Mouse (Mus musculus): ENCODE measurements at regions not wholly inside any gene's neighbourhood (a gene's known extent, or its start where the extent isn't known, plus 50 kb on each side); places are given as distances from the start of the nearest gene placed in this dataset.

GRCm38 (mm10) chr1:83636051-83636450 lies 228.1 kb upstream of the Sphkap start:
- 63% methylated on average over 3 of the region's 3 CpGs for WGBS
- no peak overlapping the region for H3K9ac ChIP-seq (ENCODE audit: low read depth, low read length)
- no peak overlapping the region for H3K4me2 ChIP-seq (replicated peaks; ENCODE audit: low read depth)
- H3K9me3 ChIP-seq (ENCODE audit: control insufficient read depth), result no peaks in the 10 kb centered on the region
- no peaks in the 10 kb centered on the region for H3K36me3 ChIP-seq (ENCODE audit: control insufficient read depth, insufficient read depth)
- no peak overlapping the region for H3K27ac ChIP-seq (ENCODE audit: low read depth, low read length)
- no peaks in the 10 kb centered on the region for H3K27me3 ChIP-seq (replicated peaks; ENCODE audit: control insufficient read depth, insufficient read depth, low read length)
- no peaks in the 10 kb centered on the region for H3K4me1 ChIP-seq (replicated peaks; ENCODE audit: control insufficient read depth, insufficient read depth, low read length)
- H3K4me3 ChIP-seq (ENCODE audit: low read depth, low read length), result no peak overlapping the region
- no peak for ATAC-seq
- TF ChIP-seq CTCF (IDR thresholded peaks at IDR 0.05; ENCODE audit: low read depth), result no peak

- no peaks in the 10 kb centered on the region for H3K27me3 ChIP-seq (replicated peaks; ENCODE audit: control insufficient read depth, insufficient read depth, low read length)
- H3K27ac ChIP-seq (ENCODE audit: low read depth, low read length), result no peak overlapping the region
- TF ChIP-seq CTCF (IDR thresholded peaks at IDR 0.05; ENCODE audit: low read depth), result no peak
- H3K9me3 ChIP-seq (ENCODE audit: control insufficient read depth), result no peaks in the 10 kb centered on the region
- ATAC-seq, result no peak
- 49% methylated on average over 4 of the region's 4 CpGs for WGBS
- H3K4me2 ChIP-seq (replicated peaks; ENCODE audit: low read depth), result no peak overlapping the region
- H3K4me1 ChIP-seq (replicated peaks; ENCODE audit: control insufficient read depth, insufficient read depth, low read length), result no peaks in the 10 kb centered on the region
- H3K4me3 ChIP-seq (ENCODE audit: low read depth, low read length), result no peak overlapping the region
- H3K9ac ChIP-seq (ENCODE audit: low read depth, low read length), result no peak overlapping the region
- no peaks in the 10 kb centered on the region for H3K36me3 ChIP-seq (ENCODE audit: control insufficient read depth, insufficient read depth)
These were observed 223.8 kb upstream of the Sphkap start for GRCm38 (mm10) chr1:83631798-83632197.

- H3K9me3 ChIP-seq (ENCODE audit: control insufficient read depth), result no peaks in the 10 kb centered on the region
- no peak for ATAC-seq
- TF ChIP-seq CTCF (IDR thresholded peaks at IDR 0.05; ENCODE audit: low read depth), result no peak
- WGBS, result 72% methylated on average over 7 of the region's 7 CpGs
- H3K36me3 ChIP-seq (ENCODE audit: control insufficient read depth, insufficient read depth), result no peaks in the 10 kb centered on the region
- H3K4me2 ChIP-seq (replicated peaks; ENCODE audit: low read depth), result no peak overlapping the region
- H3K27ac ChIP-seq (ENCODE audit: low read depth, low read length), result no peak overlapping the region
- no peak overlapping the region for H3K4me3 ChIP-seq (ENCODE audit: low read depth, low read length)
- H3K27me3 ChIP-seq (replicated peaks; ENCODE audit: control insufficient read depth, insufficient read depth, low read length), result no peaks in the 10 kb centered on the region
- H3K9ac ChIP-seq (ENCODE audit: low read depth, low read length), result no peak overlapping the region
- no peaks in the 10 kb centered on the region for H3K4me1 ChIP-seq (replicated peaks; ENCODE audit: control insufficient read depth, insufficient read depth, low read length)
These were observed 223.4 kb upstream of the Sphkap start for GRCm38 (mm10) chr1:83631394-83631793.

GRCm38 (mm10) chr1:83587258-83587657 lies 179.3 kb upstream of the Sphkap start:
- no peak for ATAC-seq
- WGBS, result 86% methylated on average over 1 of the region's 1 CpGs
- Histone ChIP-seq H3K4me1 (replicated peaks; ENCODE audit: control insufficient read depth, insufficient read depth, low read length) (no peaks in the 10 kb centered on the region), H3K9me3 (ENCODE audit: control insufficient read depth) (no peaks in the 10 kb centered on the region), H3K36me3 (ENCODE audit: control insufficient read depth, insufficient read depth) (no peaks in the 10 kb centered on the region), H3K27ac (ENCODE audit: low read depth, low read length) (no peak overlapping the region), H3K4me3 (ENCODE audit: low read depth, low read length) (no peak overlapping the region), H3K27me3 (replicated peaks; ENCODE audit: control insufficient read depth, insufficient read depth, low read length) (no peaks in the 10 kb centered on the region), H3K9ac (ENCODE audit: low read depth, low read length) (no peak overlapping the region), H3K4me2 (replicated peaks; ENCODE audit: low read depth) (no peak overlapping the region)
- TF ChIP-seq CTCF (IDR thresholded peaks at IDR 0.05; ENCODE audit: low read depth), result no peak

- TF ChIP-seq CTCF (IDR thresholded peaks at IDR 0.05; ENCODE audit: low read depth), result no peak
- no peaks in the 10 kb centered on the region for H3K36me3 ChIP-seq (ENCODE audit: control insufficient read depth, insufficient read depth)
These were observed 175.0 kb upstream of the Sphkap start for GRCm38 (mm10) chr1:83583041-83583440.

GRCm38 (mm10) chr1:83569991-83570390 lies 162.0 kb upstream of the Sphkap start:
- Histone ChIP-seq H3K36me3 (ENCODE audit: control insufficient read depth, insufficient read depth) (no peaks in the 10 kb centered on the region), H3K4me2 (replicated peaks; ENCODE audit: low read depth) (no peak overlapping the region), H3K9ac (ENCODE audit: low read depth, low read length) (no peak overlapping the region), H3K27ac (ENCODE audit: low read depth, low read length) (no peak overlapping the region), H3K9me3 (ENCODE audit: control insufficient read depth) (no peaks in the 10 kb centered on the region), H3K4me3 (ENCODE audit: low read depth, low read length) (no peak overlapping the region), H3K4me1 (replicated peaks; ENCODE audit: control insufficient read depth, insufficient read depth, low read length) (no peaks in the 10 kb centered on the region), H3K27me3 (replicated peaks; ENCODE audit: control insufficient read depth, insufficient read depth, low read length) (no peaks in the 10 kb centered on the region)
- no peak for ATAC-seq
- 82% methylated on average over 5 of the region's 5 CpGs for WGBS
- no peak for TF ChIP-seq CTCF (IDR thresholded peaks at IDR 0.05; ENCODE audit: low read depth)

More at GRCm38 (mm10) chr1:83583041-83583440, 175.0 kb upstream of the Sphkap start:
- Histone ChIP-seq H3K4me1 (replicated peaks; ENCODE audit: control insufficient read depth, insufficient read depth, low read length) (no peaks in the 10 kb centered on the region), H3K27me3 (replicated peaks; ENCODE audit: control insufficient read depth, insufficient read depth, low read length) (no peaks in the 10 kb centered on the region), H3K4me2 (replicated peaks; ENCODE audit: low read depth) (no peak overlapping the region), H3K9me3 (ENCODE audit: control insufficient read depth) (no peaks in the 10 kb centered on the region), H3K9ac (ENCODE audit: low read depth, low read length) (no peak overlapping the region), H3K27ac (ENCODE audit: low read depth, low read length) (no peak overlapping the region), H3K4me3 (ENCODE audit: low read depth, low read length) (no peak overlapping the region)
- no peak for ATAC-seq
- WGBS, result 82% methylated on average over 4 of the region's 4 CpGs

GRCm38 (mm10) chr1:83568746-83569145 lies 160.7 kb upstream of the Sphkap start:
- no peak for ATAC-seq
- Histone ChIP-seq H3K4me1 (replicated peaks; ENCODE audit: control insufficient read depth, insufficient read depth, low read length) (no peaks in the 10 kb centered on the region), H3K27ac (ENCODE audit: low read depth, low read length) (no peak overlapping the region), H3K27me3 (replicated peaks; ENCODE audit: control insufficient read depth, insufficient read depth, low read length) (no peaks in the 10 kb centered on the region), H3K9me3 (ENCODE audit: control insufficient read depth) (no peaks in the 10 kb centered on the region), H3K4me3 (ENCODE audit: low read depth, low read length) (no peak overlapping the region), H3K9ac (ENCODE audit: low read depth, low read length) (no peak overlapping the region), H3K36me3 (ENCODE audit: control insufficient read depth, insufficient read depth) (no peaks in the 10 kb centered on the region), H3K4me2 (replicated peaks; ENCODE audit: low read depth) (no peak overlapping the region)
- 95% methylated on average over 1 of the region's 1 CpGs for WGBS
- TF ChIP-seq CTCF (IDR thresholded peaks at IDR 0.05; ENCODE audit: low read depth), result no peak
